Mouse (Mus musculus) spleen, postnatal 36 days (tissue): ENCODE measurements around the gene Fahd1.

ENCODE experiments used
- DNase-seq, 2 experiments: peaks; one replicate each; pipeline ENCODE4 v3.0.0; 2022; ENCODE audit warnings: low spot score in 2 of 2, mixed read lengths in 1 of 2

Gene Fahd1

GRCm38 (mm10) chr17:24885356-24886133, 35.4 kb upstream of the Fahd1 start:
- no peak for DNase-seq

GRCm38 (mm10) chr17:24884391-24884790, 34.2 kb upstream of the Fahd1 start:
- no peak for DNase-seq

GRCm38 (mm10) chr17:24881738-24882440, 31.7 kb upstream of the Fahd1 start:
- peak in 1 of 2 experiments; percentile 48 for DNase-seq

GRCm38 (mm10) chr17:24878531-24878930, 28.4 kb upstream of the Fahd1 start:
- no peak for DNase-seq

DNA sequence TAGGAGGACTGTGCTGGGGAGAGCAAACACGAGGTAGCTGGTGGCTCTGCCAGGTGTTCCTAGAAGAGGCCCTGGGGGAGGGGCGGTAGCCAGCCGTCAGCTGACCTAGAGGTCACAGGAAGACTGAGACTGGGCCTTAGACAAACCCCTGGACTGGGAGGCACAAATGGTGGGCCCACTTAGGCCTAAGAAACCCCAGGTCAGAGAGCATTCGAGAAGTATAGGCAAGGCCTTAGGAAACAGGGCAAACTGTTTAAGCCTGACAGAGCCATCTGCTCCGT, 27.9 kb upstream of the Fahd1 start:
- no peak for DNase-seq

DNA sequence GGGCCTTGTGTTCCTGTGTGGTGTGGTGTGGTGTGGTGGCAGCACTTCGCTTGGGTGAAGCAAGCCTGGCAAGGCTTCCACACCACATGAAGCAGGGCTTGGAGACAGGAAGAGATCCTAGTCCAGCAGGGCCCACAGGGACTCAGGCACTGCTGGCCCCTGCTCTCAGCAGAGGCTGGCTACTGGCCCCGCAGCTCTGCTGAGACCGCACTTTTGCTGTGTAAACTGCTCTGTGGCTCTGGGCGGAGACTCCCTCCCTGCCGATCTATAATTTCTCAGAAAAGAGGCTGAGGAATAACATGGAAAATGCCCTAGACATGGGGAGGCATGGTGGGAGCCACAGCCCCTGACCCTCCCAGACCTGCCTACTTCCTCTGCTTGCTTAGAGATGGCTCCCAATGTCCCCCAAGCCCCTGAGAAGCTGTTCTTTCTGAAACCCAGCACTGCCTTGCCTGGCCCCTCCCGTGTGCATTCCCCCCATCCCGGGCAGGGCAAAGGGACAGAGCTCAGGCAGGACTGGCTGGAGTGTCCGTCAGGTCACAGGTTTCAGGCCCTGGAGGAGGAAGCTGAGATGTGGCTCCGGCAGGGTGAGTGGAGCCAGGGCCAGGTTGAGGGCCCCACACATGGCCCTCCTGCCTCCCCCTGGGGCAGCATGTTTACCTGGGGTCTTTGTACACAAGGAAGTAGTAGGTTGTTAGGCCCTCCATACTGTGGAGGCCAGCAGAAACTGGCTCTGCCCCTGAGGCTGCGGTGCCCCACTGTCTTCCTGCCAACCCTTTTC, 27.4 kb upstream of the Fahd1 start:
- no peak for DNase-seq

GRCm38 (mm10) chr17:24874989-24875388, 24.8 kb upstream of the Fahd1 start:
- DNase-seq: no peak

DNA sequence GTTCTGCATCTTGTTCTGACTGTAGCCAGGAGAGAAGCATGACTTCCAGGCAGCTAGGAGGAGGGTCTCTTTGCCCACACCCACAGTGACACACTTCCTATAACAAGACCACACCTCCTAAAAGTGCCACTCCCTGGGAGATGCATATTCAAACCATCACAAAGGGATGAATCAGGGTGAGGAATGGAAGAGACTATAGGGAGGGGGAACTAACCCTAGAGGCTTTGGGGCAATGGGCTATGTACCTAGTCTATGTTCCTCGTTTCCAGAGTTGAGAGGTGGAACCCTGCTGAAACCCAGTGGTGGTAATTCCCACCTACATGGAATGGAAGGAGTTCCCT, 24.2 kb upstream of the Fahd1 start:
- DNase-seq: no peak

DNA sequence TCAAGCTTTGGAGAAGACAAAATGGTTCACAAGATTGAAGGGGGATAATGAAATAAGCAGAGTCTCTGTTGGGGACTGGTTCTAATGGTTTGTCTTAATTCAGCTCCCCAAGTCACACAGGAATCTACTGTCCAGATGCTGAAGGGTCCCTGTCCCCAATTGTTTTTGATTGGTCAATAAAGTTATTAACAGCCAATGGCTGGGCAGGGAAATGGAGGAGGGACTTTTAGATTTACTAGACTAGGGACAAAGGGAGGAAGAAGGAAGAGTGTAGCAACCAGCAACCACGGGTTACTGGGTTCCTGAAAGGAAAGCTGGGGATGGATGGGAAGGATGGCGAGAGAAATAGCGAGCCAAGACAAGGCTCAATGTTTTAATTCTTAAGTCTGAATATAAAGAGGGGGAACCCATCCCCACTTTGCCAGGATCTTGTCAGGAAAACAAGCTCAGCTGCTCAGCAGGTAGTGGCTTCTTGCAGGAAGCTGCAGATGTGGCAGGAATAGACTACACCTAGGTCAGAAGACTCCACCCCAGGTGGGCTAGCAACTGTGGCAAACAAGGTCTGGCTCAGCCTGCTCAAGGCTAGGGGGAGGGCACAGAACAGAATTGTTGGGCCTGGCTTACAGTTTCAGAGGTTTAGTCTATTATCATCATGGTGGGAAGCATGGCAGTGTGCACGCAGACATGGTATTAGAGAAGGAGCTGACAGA, 23.7 kb upstream of the Fahd1 start:
- no peak for DNase-seq

DNA sequence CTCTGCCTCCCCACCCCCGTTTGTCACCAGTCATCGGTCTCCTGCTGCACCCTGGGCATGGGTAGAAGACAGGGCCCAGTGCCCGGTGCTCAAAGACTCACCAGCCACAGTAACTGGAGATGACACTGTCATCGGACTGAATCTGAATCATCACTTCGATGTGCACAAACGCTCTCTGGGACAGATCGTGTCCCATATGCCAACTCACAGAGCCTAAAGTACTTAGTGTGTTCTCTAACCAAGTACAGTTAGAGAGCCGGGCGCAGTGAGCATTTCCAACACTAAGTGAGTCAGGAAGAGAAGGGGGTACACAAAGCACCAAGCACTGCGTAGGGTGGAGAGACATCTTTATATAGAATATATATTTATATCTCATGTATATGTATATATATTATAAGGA, 17.8 kb upstream of the Fahd1 start:
- no peak for DNase-seq

GRCm38 (mm10) chr17:24865776-24866175, 15.6 kb upstream of the Fahd1 start, which contains the start of gene Igfals:
Igfals (plus strand) TSS chr17:24865997.
- DNase-seq: no peak

GRCm38 (mm10) chr17:24861785-24862184, 11.6 kb upstream of the Fahd1 start:
- DNase-seq: no peak

- peak; percentile 51 to 64 for DNase-seq
Measured at GRCm38 (mm10) chr17:24860076-24860475, 9.9 kb upstream of the Fahd1 start.

GRCm38 (mm10) chr17:24858967-24859366, 8.8 kb upstream of the Fahd1 start:
- DNase-seq: peak; percentile 72 to 84

DNA sequence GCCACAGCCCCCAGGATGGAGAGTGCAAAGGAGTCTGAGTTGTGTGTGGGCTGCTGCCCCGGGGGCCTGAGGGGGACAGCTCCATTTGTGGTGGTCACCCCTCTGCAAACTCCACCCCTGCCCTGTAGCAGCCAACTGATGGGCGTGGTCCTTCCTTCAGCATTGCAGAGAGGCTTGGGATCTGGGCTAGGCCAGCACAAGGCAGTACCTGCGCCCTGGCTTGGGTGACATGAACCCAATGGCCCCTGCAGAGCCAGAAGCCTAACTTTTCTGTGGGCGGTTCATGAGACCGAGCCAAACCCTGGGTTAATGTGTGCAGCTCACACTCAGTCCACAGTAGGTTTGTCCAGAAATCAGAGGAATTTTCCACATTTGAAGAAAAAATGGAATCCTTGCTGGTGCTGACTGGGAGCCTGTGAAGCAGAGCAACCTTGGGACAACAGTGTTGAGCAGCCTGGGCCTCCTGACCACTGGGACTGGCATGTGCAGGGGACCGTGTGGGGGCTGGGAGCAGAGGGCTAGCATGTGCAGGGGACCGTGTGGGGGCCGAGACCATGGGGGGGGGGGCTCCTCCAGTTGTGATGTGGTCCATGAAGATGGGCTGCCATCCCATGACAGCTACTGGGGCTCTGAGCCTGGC, 7.8 kb upstream of the Fahd1 start:
- peak in 1 of 2 experiments; percentile 54 for DNase-seq

DNA sequence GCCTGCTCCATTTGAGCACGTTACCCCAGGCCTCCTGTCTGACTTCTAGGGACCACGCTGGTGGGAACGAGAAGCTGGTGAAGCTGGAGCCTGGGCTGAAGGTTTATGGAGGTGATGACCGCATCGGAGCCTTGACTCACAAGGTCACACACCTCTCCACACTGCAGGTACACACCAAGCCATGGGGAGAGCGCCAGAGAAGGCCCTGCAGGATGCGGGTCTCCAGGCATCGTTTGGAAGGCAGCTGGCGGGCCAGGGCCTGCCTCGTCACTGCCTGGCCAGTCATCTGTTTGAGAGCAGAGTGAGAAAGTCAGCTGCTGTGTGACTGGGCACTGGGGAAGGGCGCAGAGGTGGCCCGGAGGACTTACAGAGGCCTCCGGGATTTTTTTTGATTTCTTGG, 6.4 kb upstream of the Fahd1 start:
- no peak for DNase-seq

GRCm38 (mm10) chr17:24855838-24856464, 5.8 kb upstream of the Fahd1 start:
- DNase-seq: no peak

DNA sequence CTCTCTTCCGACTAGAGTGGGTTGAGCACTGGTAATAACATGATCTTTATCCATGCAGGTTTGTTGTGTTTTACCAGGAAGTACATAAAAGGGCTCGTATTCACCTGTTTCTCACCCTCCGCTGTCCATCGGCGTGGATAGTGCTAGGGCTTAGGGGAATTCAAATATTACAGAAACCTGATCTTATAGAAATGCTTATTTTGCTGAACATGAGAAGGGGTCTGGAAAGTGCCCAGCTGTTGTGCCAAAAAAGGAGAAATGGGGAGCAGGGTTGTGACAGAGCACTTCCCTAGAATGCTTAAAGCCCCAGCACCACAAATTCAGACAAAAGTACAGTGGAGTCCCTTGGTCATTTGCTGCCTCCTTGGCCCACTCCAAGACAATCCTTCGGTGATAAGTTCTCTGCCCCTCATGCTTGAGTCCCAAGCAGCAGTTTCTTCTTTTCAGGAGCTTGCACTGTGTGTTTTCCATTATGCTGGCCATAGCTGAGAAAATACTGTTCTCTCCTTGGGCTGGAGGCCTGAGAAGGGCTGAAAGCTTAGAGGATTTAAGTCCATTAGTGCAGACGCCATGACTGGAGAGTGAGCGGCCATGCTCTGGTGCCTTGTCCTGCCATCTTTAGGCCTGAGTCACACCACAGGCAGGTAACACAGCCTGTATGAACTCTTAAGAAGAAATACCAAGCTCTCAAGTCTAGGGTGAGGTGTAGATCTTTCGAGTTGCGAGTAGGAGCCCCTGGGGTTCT, 1.4 kb upstream of the Fahd1 start:
- no peak for DNase-seq

DNA sequence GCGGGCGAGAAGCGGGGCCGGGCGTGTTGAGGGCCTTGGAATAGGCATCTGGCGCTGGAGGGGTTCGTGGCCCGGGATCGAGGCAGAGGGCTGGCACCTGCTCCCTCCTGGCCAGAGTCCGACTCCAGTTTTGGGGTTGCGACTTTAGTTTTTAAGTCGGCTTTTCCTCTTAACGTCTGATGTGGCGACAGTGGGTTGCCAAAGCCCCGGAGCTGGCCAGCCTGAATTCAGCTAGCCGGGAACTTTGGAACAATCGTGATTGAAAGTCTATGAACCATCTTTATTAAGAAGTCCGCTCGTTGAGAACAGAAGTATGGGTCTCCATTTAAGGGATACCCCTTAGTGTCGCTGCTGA, 586 bp upstream of the Fahd1 start:
- no peak for DNase-seq

DNA sequence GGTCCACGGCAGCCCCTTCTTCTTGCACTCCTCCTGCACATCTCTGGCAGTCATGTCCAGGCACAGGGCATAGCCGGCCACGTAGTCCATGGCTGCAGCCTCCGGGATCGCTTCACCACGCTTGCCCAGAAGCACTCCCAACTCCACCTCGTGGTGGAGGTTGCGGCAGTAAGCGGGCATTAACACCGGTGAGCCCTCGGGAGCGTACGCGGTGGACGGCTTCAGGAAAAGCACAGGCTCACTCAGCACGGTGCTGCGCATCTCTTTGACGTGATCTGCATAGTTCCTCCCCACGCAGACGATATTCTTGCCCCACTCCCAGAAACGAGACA, 465 bp downstream of the Fahd1 start:
- no peak for DNase-seq

- peak; percentile 29 to 48 for DNase-seq
Measured at GRCm38 (mm10) chr17:24848600-24849031, 1.5 kb downstream of the Fahd1 start.
